Mouse (Mus musculus) heart, embryonic 15.5 days (tissue): Measurements from ENCODE around the gene Ldlrap1. TPM values are rescaled to one million over a fixed set of nuclear protein-coding genes. Genes with fewer than 3 reads are reported as not detected.
A peak's percentile ranks its signal among the peaks of the same experiment; 100 is the strongest.

Experiments used
- ATAC-seq: fragments of 200-750 bp; cut with Nextera tagmentation; replicated peaks from 2 replicates; pipeline ENCODE4 v1.8.0; 2017; ENCODE audit warnings: low read depth, moderate TSS enrichment; ENCODE audit not compliant: insufficient number of reproducible peaks, insufficient read depth, low FRiP score
- H3K27ac ChIP-seq: fragments of 300-500 bp; sonication (generic); 2 replicates; pipeline ENCODE4 v1.5.1; 2015; ENCODE audit warnings: mild to moderate bottlenecking, inconsistent platforms
- H3K27me3 ChIP-seq: fragments of 300-500 bp; sonication (generic); 2 replicates; pipeline ENCODE4 v1.6.1; 2015; ENCODE audit warnings: inconsistent platforms
- H3K36me3 ChIP-seq: fragments of 300-500 bp; sonication (generic); 2 replicates; pipeline ENCODE4 v1.6.1; 2015; ENCODE audit warnings: mild to moderate bottlenecking, inconsistent platforms
- H3K4me1 ChIP-seq: fragments of 300-500 bp; sonication (generic); replicated peaks from 2 replicates; pipeline ENCODE4 v1.6.1; 2015; ENCODE audit warnings: inconsistent platforms
- H3K4me2 ChIP-seq: fragments of 300-500 bp; sonication (generic); 2 replicates; pipeline ENCODE4 v1.6.1; 2015; ENCODE audit warnings: inconsistent platforms, mild to moderate bottlenecking, moderate library complexity
- H3K4me3 ChIP-seq: fragments of 300-500 bp; sonication (generic); 2 replicates; pipeline ENCODE4 v1.5.1; 2015; ENCODE audit warnings: mild to moderate bottlenecking, inconsistent platforms
- H3K9ac ChIP-seq: fragments of 300-500 bp; sonication (generic); 2 replicates; pipeline ENCODE4 v1.6.1; 2015; ENCODE audit warnings: mild to moderate bottlenecking, inconsistent platforms
- H3K9me3 ChIP-seq: fragments of 300-500 bp; sonication (generic); replicated peaks from 2 replicates; pipeline ENCODE4 v1.6.1; 2016; ENCODE audit warnings: inconsistent platforms
- WGBS: fragments of 180-500 bp; shearing (Covaris S2); methylation state at CpG from one replicate; pipeline ENCODE4 v1.1.7; 2015; ENCODE audit warnings: mixed read lengths; 5-methylcytosine and 5-hydroxymethylcytosine counted together
- polyA plus RNA-seq: library from polyadenylated mRNA; unstranded; fragments of >200 nt; fragmentation: Nextera tagmentation; extraction: Ambion mirVana; gene quantifications from 2 replicates; pipeline ENCODE4 v1.2.1, GENCODE M21; 2015

The Ldlrap1 gene
- polyA plus RNA-seq, 1 experiment from 2014 or later = 11.6 TPM

- Histone ChIP-seq H3K4me1 (peaks cover 32% of the 10 kb centered on the region), H3K4me3 (peak overlapping the region; percentile 74), H3K27me3 (no peaks in the 10 kb centered on the region), H3K27ac (no peak overlapping the region), H3K9ac (peak overlapping the region; percentile 54), H3K36me3 (no peaks in the 10 kb centered on the region), H3K4me2 (peak overlapping the region; percentile 99), H3K9me3 (no peaks in the 10 kb centered on the region)
- ATAC-seq = no peak
- WGBS = under 1% methylated on average over 21 of the region's 21 CpGs
Observed at GRCm38 (mm10) chr4:134704590-134704989, 63.2 kb downstream of the Ldlrap1 start.

GRCm38 (mm10) chr4:134703835-134704546 is 63.8 kb downstream of the Ldlrap1 start, which contains the start of gene Man1c1:
Man1c1 (minus strand) TSS chr4:134704290.
- no peaks in the 10 kb centered on the region for H3K9me3 ChIP-seq
- under 1% methylated on average over 80 of the region's 81 CpGs for WGBS

GRCm38 (mm10) chr4:134702981-134703834 is 64.6 kb downstream of the Ldlrap1 start:
- Histone ChIP-seq H3K9ac (peak overlapping the region; percentile 68), H3K4me1 (peaks cover 32% of the 10 kb centered on the region), H3K9me3 (no peaks in the 10 kb centered on the region), H3K36me3 (no peaks in the 10 kb centered on the region), H3K4me3 (peak overlapping the region; percentile 74), H3K27ac (peak overlapping the region; percentile 56), H3K27me3 (no peaks in the 10 kb centered on the region), H3K4me2 (peak overlapping the region; percentile 99)
- ATAC-seq = peak; percentile 7; the same call in 1 of the 2 replicates
- WGBS = 2% methylated on average over 81 of the region's 90 CpGs

More at GRCm38 (mm10) chr4:134703835-134704546, 63.8 kb downstream of the Ldlrap1 start, which contains the start of gene Man1c1:
- Histone ChIP-seq H3K27ac (peak within 1 kb of the TSS; percentile 56), H3K4me2 (peak within 1 kb of the TSS; percentile 99), H3K4me1 (peaks cover 32% of the 10 kb centered on the region), H3K9ac (peak within 1 kb of the TSS; percentile 68), H3K4me3 (peak within 1 kb of the TSS; percentile 74), H3K36me3 (no peaks in the 10 kb centered on the region), H3K27me3 (no peaks in the 10 kb centered on the region)
- peak; percentile 96 for ATAC-seq

DNA sequence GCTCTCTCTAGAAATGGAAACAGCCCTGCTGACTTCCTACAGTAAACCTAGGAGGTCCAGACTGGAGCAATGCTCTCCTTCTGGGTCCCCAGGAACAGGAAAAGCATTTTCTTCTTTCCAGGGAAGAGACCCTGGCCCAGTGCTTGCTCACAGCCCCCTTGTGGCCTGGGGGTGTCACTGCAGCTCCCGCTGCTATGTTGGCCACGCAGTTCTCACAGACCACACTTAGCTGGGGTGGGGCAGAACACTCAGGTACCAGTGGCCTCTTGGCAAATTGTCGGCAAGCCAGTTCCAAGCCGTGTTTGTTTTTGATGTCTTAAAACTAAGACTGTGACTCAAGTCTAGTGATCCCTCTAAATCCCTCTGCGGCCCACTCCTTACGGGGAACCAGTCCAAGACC is 65.9 kb downstream of the Ldlrap1 start:
- Histone ChIP-seq H3K4me2 (peak overlapping the region; percentile 99), H3K27me3 (no peaks in the 10 kb centered on the region), H3K36me3 (no peaks in the 10 kb centered on the region), H3K27ac (0 out of 2 replicates have a peak overlapping the region, but pooled peaks have one; percentile 13), H3K9me3 (no peaks in the 10 kb centered on the region), H3K4me3 (peak overlapping the region; percentile 74), H3K4me1 (peaks cover 32% of the 10 kb centered on the region), H3K9ac (peak overlapping the region; percentile 68)
- WGBS = 27% methylated on average over 6 of the region's 6 CpGs
- ATAC-seq = no peak

- WGBS = 93% methylated on average over 2 of the region's 2 CpGs
- no peaks in the 10 kb centered on the region for H3K27me3 ChIP-seq
- H3K4me1 ChIP-seq = peaks cover 32% of the 10 kb centered on the region
- H3K9me3 ChIP-seq = no peaks in the 10 kb centered on the region
- no peak overlapping the region for H3K9ac ChIP-seq
- no peak for ATAC-seq
- H3K4me3 ChIP-seq = no peak overlapping the region
- no peaks in the 10 kb centered on the region for H3K36me3 ChIP-seq
- no peak overlapping the region for H3K27ac ChIP-seq
- peak overlapping the region; percentile 99; the same call in 1 of the 2 replicates for H3K4me2 ChIP-seq
Observed at GRCm38 (mm10) chr4:134700911-134701310, 66.9 kb downstream of the Ldlrap1 start.

DNA sequence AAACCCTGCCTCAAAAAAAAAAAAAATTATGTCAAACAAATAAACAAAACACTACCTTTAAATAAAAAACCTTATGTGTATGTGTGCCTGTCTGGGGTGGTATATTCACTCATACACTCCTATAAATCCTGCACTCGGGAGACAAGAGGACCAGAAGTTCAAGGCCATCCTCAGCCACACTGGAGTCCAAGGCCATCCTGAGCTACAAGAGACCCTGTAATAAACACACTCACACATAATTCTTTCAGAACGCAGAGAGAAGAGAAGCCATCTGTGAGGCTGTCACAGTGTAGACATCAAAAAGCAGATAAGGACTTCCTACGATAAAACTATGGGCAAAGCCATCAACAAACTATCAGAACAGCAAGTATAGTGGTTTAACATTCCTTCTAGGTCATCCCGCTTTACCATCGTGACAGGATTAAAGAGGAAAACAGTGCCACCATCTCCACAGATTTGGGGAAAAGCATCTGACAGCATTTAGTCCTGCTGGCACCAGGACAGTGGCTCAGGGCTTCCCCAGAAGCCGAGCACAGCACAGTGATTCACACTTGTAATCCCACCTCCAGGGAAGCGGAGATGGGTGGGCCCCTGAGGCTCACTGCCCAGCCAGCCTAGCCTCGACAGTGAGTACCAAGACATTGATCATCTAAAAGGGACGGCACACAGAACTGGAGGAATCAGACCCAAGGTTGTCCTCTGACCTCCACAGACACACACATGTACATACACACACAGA is 74.5 kb downstream of the Ldlrap1 start:
- Histone ChIP-seq H3K4me2 (no peak overlapping the region), H3K27me3 (no peaks in the 10 kb centered on the region), H3K9ac (no peak overlapping the region), H3K27ac (no peak overlapping the region), H3K36me3 (peaks cover 3% of the 10 kb centered on the region; the same call in 1 of the 2 replicates), H3K4me1 (no peaks in the 10 kb centered on the region), H3K4me3 (no peak overlapping the region), H3K9me3 (no peaks in the 10 kb centered on the region)
- ATAC-seq = no peak
- WGBS = 65% methylated on average over 9 of the region's 9 CpGs

DNA sequence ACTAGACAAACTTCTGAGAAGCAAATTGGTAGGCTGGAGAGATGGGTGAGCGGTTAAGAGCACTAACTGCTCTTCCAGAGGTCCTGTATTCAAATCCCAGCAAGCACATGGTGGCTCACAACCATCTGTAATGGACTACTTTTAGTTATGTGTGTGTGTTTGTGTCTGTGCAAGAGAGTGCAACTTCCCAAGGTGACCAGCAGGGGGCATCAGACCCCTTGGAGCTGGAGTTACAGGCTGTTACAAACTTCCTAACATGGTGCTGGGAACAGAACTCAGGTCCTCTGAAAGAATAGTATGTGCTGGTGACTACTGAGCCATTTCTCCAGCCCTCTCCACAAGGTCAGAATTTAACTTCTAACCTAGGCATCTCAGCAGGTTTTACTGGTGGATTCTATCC is 75.4 kb downstream of the Ldlrap1 start:
- no peaks in the 10 kb centered on the region for H3K9me3 ChIP-seq
- no peak overlapping the region for H3K27ac ChIP-seq
- H3K9ac ChIP-seq = no peak overlapping the region
- no peaks in the 10 kb centered on the region for H3K4me1 ChIP-seq
- peaks cover 3% of the 10 kb centered on the region; the same call in 1 of the 2 replicates for H3K36me3 ChIP-seq
- no peak overlapping the region for H3K4me3 ChIP-seq
- H3K4me2 ChIP-seq = no peak overlapping the region
- WGBS = 94% methylated on average over 1 of the region's 1 CpGs
- ATAC-seq = no peak
- no peaks in the 10 kb centered on the region for H3K27me3 ChIP-seq

Other genes with a start within 250 kb of the Ldlrap1 start
- gene Mtfr1l, start 232.6 kb downstream of the Ldlrap1 start, polyA plus RNA-seq = 147 and 152 TPM in 2 replicates
- 30.8 and 42.0 TPM in 2 replicates for gene Selenon, start 215.9 kb downstream of the Ldlrap1 start, polyA plus RNA-seq
- 5.1 and 6.6 TPM in 2 replicates for gene Man1c1, start 63.7 kb downstream of the Ldlrap1 start, polyA plus RNA-seq
- gene Maco1, start 85.3 kb upstream of the Ldlrap1 start, polyA plus RNA-seq = 22.0 and 25.5 TPM in 2 replicates
- 5.4 and 8.9 TPM in 2 replicates for gene Rhd, start 96.5 kb upstream of the Ldlrap1 start, polyA plus RNA-seq
- 142 TPM in 2 replicates for gene Tmem50a, start 147.0 kb upstream of the Ldlrap1 start, polyA plus RNA-seq
- 366 and 379 TPM in 2 replicates for gene Rsrp1, start 155.6 kb upstream of the Ldlrap1 start, polyA plus RNA-seq
- gene Syf2, start 162.9 kb upstream of the Ldlrap1 start, polyA plus RNA-seq = 52.6 and 57.6 TPM in 2 replicates